ENCODE assay signal across 8 mouse cellular contexts in genomic region chr14:84442528-84443287, GRCm38 (mm10). TPM values are rescaled to one million over a fixed set of nuclear protein-coding genes. Genes with fewer than 3 reads are reported as not detected.
DNase-seq lines count a peak whose midpoint lies in the region; ATAC-seq and TF ChIP-seq lines count a peak whose summit lies in the region.

No protein-coding gene starts in this region.

- 1% methylated on average over 30 of the region's 30 CpGs for WGBS in liver, adult 2 months
- under 1% methylated on average over 28 of the region's 30 CpGs for WGBS in heart, postnatal 0 days
- under 1% methylated on average over 29 of the region's 30 CpGs for WGBS in lung, postnatal 0 days

- H3K4me3 ChIP-seq in liver, adult 2 months (ENCODE audit: insufficient read depth, low read depth, low read length) = peak overlapping the region; percentile 52
- peak overlapping the region; percentile 58 for H3K4me3 ChIP-seq in heart, postnatal 0 days (ENCODE audit: low read depth, low read length)
- H3K4me3 ChIP-seq in lung, postnatal 0 days (ENCODE audit: low read depth, low read length) = peak overlapping the region; percentile 45

- no peaks in the 10 kb centered on the region for H3K79me2 ChIP-seq in liver, adult 2 months (ENCODE audit: control insufficient read depth, insufficient read depth, low read length)

- H3K4me2 ChIP-seq in heart, postnatal 0 days (ENCODE audit: low read depth, low read length) = peak overlapping the region; percentile 79
- peak overlapping the region; percentile 58 for H3K4me2 ChIP-seq in lung, postnatal 0 days (replicated peaks; ENCODE audit: low read depth, low read length)

- no peaks in the 10 kb centered on the region; the same call in 1 of the 2 replicates for H3K4me1 ChIP-seq in liver, adult 2 months (ENCODE audit: control insufficient read depth, insufficient read depth, low read length)
- peaks cover 13% of the 10 kb centered on the region; the same call in 1 of the 2 replicates for H3K4me1 ChIP-seq in heart, postnatal 0 days (ENCODE audit: control insufficient read depth, insufficient read depth)
- peaks cover 6% of the 10 kb centered on the region; the same call in 1 of the 2 replicates for H3K4me1 ChIP-seq in lung, postnatal 0 days (ENCODE audit: insufficient read depth, low read depth, low read length)

- no peak for DNase-seq in liver, adult 2 months (ENCODE audit: extremely low read depth, low read depth, low spot score)
- no peak for DNase-seq in liver
- peak; percentile 79 for DNase-seq in embryo, embryonic 11 days
- DNase-seq in heart, postnatal 0 days (ENCODE audit: low spot score) = no peak
- peak; percentile 22 to 32 for DNase-seq in kidney, postnatal 36 days
- DNase-seq in lung, postnatal 0 days (ENCODE audit: low spot score) = no peak
- peak; percentile 38 for DNase-seq in right cerebral cortex, postnatal 25 days
- no peak for DNase-seq in urinary bladder, postnatal 4 days (ENCODE audit: low spot score in 2 of 2)

- ATAC-seq in heart, postnatal 0 days (ENCODE audit: insufficient read depth, low read depth) = peak; percentile 47
- ATAC-seq in lung, postnatal 0 days = peak; percentile 33

- H3K9ac ChIP-seq in liver, adult 2 months (ENCODE audit: low read depth, low read length) = peak overlapping the region; percentile 38
- H3K9ac ChIP-seq in heart, postnatal 0 days (replicated peaks; ENCODE audit: low read depth, low read length) = 0 out of 2 replicates have a peak overlapping the region, but pooled peaks have one; percentile 34
- peak overlapping the region; percentile 30; the same call in 1 of the 2 replicates for H3K9ac ChIP-seq in lung, postnatal 0 days (replicated peaks; ENCODE audit: low read depth)

- peaks cover 20% of the 10 kb centered on the region; the same call in 1 of the 2 replicates for H3K27me3 ChIP-seq in liver, adult 2 months (ENCODE audit: control insufficient read depth, insufficient read depth, low read length)
- H3K27me3 ChIP-seq in heart, postnatal 0 days (ENCODE audit: control insufficient read depth, insufficient read depth, low read length) = peaks cover 28% of the 10 kb centered on the region
- H3K27me3 ChIP-seq in lung, postnatal 0 days (replicated peaks; ENCODE audit: insufficient read depth, low read length) = peaks cover 17% of the 10 kb centered on the region

- H3K27ac ChIP-seq in liver, adult 2 months (replicated peaks; ENCODE audit: insufficient read depth, low read depth, low read length) = 0 out of 2 replicates have a peak overlapping the region, but pooled peaks have one; percentile 6
- peak overlapping the region; percentile 27; the same call in 1 of the 2 replicates for H3K27ac ChIP-seq in heart, postnatal 0 days (ENCODE audit: low read depth)
- H3K27ac ChIP-seq in lung, postnatal 0 days (ENCODE audit: low read length) = peak overlapping the region; percentile 49; the same call in 1 of the 2 replicates

- no peaks in the 10 kb centered on the region for H3K36me3 ChIP-seq in liver, adult 2 months (ENCODE audit: control insufficient read depth, insufficient read depth, low read length)
- H3K36me3 ChIP-seq in heart, postnatal 0 days (replicated peaks; ENCODE audit: control insufficient read depth, insufficient read depth, low read length) = no peaks in the 10 kb centered on the region
- H3K36me3 ChIP-seq in lung, postnatal 0 days (ENCODE audit: insufficient read depth, low read length) = no peaks in the 10 kb centered on the region

- TF ChIP-seq EP300 in heart, postnatal 0 days (IDR thresholded peaks at IDR 0.05; ENCODE audit: low read depth) = no peak
- no peak for TF ChIP-seq EP300 in lung, postnatal 0 days (IDR thresholded peaks at IDR 0.05)

- no peak for TF ChIP-seq POLR2A in liver, adult 2 months (IDR thresholded peaks at IDR 0.05; ENCODE audit: extremely low read depth, insufficient read depth, low read length)

- H3K9me3 ChIP-seq in heart, postnatal 0 days (replicated peaks; ENCODE audit: control insufficient read depth, low read length) = no peaks in the 10 kb centered on the region
- no peaks in the 10 kb centered on the region for H3K9me3 ChIP-seq in lung, postnatal 0 days (ENCODE audit: low read length)

- TF ChIP-seq CTCF in liver, adult 2 months (IDR thresholded peaks at IDR 0.05; ENCODE audit: low read depth, low read length) = no peak
- TF ChIP-seq CTCF in heart, postnatal 0 days (IDR thresholded peaks at IDR 0.05; ENCODE audit: low read depth) = no peak
- TF ChIP-seq CTCF in lung, postnatal 0 days (IDR thresholded peaks at IDR 0.05) = no peak

RNA-seq across cellular contexts. Expression of gene Pcdh17, which starts 0.7 kb away (rescaled TPM):
- 1.1 and 2.4 TPM in 2 replicates for total RNA-seq in liver, adult 2 months (2014; rRNA removed)
- polyA plus RNA-seq in liver, adult 2 months (2012; rRNA removed) = 0.07 and 0.26 TPM in 2 replicates
- 3.7 and 5.6 TPM in 2 replicates for total RNA-seq in heart, postnatal 0 days (2014; rRNA removed; ENCODE audit: low replicate concordance)
- polyA plus RNA-seq in heart, postnatal 0 days (2015; fragmentation: Nextera tagmentation; extraction: Ambion mirVana) = 3.7 and 3.9 TPM in 2 replicates
- 16.6 and 24.8 TPM in 2 replicates for polyA plus RNA-seq in lung, postnatal 0 days (2015; fragmentation: Nextera tagmentation; extraction: Ambion mirVana)

Comparison
In these comparisons a context has a peak if more than half of its experiments do, and no peak if none do; other contexts are left out.
1. DNase-seq: peak in embryo, embryonic 11 days (single experiment), kidney, postnatal 36 days (2 of 2) and right cerebral cortex, postnatal 25 days (single experiment); none in liver, adult 2 months (single experiment), liver (single experiment), heart, postnatal 0 days (single experiment), lung, postnatal 0 days (single experiment) and urinary bladder, postnatal 4 days (0 of 2).
2. Peak in every context shown above with its lines, with median percentiles within 50 percentile points of each other: H3K27ac ChIP-seq, H3K4me3 ChIP-seq and H3K9ac ChIP-seq.